Mouse (Mus musculus) layer of hippocampus, postnatal 14 days (tissue): ENCODE measurements at regions not wholly inside any gene's neighbourhood (a gene's known extent, or its start where the extent isn't known, plus 50 kb on each side); places are given as distances from the start of the nearest gene placed in this dataset.

ENCODE experiments used
- DNase-seq, 2 experiments: peaks; one replicate each; pipeline ENCODE4 v3.0.0; 2021 to 2022; ENCODE audit warnings: low spot score in 2 of 2, mixed read lengths in 1 of 2

DNA sequence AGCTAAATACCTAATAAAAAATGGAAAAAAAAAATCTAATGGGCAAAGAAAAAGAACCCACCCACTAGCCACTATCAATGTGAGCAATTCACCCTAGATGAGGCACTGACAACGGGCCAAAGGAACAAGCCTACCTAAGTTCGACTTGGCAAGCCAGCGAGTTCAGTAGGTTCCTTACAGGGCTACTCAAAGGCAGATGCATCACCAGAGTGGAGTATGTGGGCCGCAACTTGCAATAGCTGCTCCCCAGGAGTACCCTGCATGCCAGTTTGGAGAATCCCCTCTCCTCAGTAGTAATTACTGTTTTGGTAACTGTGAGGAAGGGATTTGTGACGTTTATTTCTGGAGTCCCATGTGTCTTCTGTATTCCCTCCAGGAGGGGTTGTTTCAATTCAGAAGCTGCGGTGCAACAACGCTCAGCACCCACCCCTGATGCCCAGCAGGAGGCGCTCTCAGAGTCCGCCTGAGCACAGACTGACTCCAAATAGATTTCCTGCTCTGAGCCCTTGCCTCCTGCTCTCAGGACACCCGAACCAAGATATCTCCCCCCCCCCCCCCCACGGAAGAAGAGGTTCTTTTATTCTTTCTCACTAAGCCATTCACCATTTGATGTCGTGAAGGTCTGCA is 157.3 kb upstream of the Zfp618 start:
- DNase-seq: no peak

DNA sequence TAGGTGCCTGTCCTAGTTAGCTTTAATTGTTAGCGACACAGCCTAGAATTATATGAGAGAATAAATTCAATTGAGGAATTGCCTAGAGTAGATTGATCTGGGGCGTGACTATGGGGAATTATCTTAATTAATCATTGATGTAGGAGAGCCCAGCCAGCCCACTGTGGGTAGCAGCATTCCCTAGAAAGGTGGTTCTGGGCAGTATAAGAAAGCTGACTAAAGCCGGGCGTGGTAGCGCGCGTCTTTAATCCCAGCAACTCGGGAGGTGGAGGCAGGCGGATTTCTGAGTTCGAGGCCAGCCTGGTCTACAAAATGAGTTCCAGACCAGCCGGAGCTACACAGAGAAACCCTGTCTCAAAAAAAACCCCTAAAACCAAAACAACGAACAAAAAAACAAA is 156.8 kb upstream of the Zfp618 start:
- DNase-seq: no peak

DNA sequence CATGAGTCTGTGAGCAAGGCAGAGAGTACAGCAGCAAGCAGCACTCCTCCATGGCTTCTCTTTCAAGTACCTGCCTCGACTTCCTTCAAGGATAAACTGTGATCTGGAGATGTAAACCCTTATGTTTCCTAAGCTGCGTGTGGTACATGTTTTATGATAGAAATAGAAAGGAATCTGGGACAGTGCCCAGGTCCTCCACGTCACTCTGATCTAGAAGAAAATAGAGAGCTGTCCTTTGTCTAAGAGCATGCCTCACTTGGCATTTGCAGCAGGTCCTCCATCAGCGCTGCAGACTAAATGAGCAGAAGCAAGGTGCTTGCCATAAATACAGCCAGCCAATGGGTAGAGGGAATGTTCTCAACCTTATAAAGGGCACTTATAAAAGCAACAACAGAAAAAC is 156.3 kb upstream of the Zfp618 start:
- no peak for DNase-seq

DNA sequence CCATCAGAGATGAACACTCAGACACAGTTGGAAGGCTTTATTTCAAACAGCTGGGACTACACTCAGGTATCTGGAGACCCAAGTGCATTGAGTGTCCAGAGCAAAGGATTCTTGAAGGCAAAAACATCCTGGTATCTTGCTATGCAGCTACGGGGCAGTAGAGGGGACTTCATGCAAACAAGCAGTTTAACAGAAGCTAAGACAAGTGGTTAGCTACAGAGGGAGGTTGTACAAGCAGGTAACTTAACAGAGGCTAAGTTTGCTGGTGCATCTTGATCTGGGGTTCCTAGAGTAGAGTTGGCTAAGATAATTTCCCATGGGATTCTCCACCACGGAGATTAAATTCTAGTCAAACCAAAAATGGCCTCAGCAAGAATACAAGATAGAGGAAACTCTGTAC is 145.5 kb upstream of the Zfp618 start:
- no peak for DNase-seq

DNA sequence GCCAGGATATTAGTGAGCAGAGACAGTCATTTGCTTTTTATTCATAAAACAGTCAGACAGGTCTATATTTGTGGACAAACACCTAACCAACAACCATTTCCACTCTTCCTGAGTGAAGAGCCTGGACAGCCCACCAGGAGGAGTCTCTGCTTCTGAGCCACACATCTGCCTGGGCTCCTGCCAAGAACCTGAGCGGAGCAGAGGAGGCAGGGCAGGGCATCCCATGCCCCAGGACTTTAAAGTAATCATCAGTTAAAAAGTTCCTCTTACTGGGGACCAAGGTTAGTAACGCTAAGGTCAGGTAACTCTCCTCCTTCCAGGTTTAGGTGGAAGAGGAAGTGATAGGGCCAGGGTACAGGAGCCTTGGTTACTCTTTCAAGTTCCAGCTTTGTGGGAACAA is 144.1 kb upstream of the Zfp618 start:
- DNase-seq: no peak

DNA sequence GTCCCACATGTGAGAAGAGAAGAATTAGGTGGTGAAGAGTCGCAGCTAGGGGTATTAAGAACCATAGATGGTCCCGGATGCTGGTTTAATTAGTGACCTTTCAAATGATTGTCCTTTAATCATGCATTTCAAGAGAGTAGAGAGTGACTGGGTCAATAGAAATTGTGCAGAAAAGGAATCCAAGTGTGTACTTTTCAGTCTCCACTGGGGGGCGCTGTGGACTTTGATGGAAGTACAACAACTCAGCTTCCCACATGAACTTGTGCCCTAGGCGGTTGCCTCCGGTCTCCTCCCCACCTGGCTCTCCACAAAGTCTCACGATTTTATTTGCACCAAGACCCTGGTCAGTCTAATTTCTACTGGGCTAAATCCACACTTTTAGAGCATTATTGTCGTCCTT is 142.8 kb upstream of the Zfp618 start:
- peak; percentile 62 to 68 for DNase-seq

DNA sequence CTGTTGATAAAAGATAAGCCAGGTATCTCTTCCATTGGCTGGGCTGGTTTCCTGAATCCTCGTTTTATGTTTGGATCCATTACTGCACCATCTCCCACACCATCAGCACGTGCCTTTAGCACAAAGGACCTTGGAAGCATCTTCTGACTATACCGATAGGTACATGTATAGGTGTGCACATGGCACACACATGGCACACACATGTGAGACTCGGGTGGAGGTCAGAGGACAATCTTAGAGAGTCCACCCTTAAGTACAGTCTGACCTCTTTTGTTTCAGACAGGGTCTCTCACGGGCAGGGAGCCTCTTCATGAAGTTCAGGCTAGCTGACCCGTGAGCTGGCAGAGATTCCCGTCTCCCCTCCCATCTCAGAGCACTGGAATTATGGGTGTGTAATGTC is 142.3 kb upstream of the Zfp618 start:
- no peak for DNase-seq

DNA sequence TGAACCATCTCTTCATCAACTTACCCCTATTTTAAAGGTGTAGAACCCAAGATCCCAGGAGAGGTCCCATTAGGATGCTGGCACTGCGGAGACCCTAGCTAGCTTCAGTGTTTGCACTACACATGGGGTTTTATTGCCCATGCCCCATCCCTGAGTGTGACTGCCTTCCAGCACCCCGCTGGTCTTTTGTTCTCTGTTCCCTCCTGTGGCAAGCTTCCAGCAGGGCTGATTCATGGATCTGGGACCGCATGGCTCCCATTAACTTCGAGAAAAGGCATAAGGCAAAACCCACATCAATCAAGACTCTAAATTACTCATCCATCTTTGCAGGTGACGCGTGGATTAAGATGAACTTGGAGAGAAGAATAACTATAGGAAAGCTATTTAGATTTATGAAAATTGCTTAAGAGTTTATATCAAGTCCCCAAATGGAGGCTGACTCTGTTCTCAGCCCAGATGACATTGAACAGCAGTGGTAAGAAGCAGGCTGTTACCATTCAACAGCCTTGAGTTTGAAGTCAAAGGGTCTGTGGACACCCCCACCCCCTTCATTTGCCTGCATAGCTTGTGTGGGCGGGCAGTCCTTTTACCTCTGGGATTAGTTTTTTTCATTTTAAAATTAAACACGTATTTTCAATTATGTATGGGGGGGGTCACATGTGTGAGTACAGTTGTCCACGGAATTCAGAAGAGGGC is 141.7 kb upstream of the Zfp618 start:
- peak in 1 of 2 experiments; percentile 27 for DNase-seq

DNA sequence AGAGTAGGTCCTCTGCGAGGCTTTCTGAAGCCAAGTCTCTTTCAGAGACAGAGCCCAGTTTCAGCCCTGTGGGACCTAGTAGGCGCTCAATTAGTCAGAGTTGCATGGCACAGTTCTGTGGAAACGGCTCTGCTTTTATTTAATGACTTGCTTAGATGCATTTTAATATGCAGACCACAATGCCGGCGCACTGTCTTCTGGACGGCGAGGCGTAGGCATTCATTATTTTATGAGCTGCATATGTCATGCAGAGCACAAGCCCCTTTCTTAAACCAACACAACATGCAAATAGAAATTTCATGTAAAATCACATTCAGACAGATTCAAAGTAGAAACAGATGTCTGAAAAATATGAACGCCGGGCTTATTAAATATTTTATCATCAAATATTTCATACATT is 140.8 kb upstream of the Zfp618 start:
- no peak for DNase-seq

DNA sequence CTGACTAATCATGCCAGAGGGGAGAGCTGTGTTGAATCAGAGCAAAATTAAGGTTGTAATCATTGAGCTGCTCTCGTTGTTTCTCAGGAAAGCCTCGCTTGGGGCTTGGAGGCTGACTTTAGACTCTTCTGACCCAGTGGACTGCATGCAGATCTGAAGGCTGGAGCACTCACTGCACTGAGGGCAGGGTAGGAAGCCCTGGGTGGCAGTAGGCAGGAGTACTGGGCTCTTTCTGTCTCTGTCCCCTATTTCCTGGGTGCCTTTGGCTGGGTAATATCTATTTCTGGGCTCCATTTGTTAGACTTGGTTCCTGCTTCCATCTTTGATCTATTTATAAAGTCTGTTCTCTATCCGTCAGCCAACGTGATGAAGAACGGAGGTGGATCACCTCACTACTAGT is 140.1 kb upstream of the Zfp618 start:
- DNase-seq: no peak

DNA sequence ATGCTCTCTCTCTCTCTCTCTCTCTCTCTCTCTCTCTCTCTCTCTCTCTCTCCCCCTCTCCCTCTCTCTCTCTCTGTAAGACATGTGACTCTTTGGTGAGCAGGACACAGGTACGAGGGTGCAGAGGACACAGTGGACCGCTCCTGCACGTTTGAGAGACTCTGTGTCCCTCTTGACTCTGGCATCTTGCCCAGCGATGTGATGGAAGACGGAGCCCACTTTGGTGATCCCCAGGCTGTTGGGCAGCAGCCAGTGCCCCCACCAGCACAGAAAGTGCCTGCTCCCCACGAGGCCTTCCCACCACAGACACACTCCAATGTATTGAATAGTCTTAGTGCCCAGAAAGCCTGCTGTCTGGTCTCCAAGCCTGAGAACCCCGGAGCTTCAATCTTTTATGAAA is 136.4 kb upstream of the Zfp618 start:
- no peak for DNase-seq

DNA sequence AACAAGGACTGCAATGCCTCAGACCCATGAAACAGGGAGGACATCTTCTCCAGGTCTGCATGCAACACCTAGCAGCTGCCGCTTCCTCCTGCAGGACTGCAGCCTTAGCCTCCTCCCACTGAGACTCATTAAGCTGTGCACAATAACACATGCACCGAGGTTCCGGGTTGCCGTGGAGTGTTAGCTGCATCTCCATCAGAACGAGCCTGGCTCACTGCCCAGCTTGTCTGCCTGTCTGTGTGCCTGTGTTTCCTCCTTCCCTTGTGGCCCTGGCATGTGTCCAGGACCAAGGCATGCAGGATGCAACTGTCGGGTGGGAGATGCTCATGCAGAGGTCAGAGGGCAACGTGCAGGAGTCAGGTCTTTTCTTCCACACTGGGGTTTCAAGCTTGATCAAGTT is 131.4 kb upstream of the Zfp618 start:
- peak; percentile 12 to 17 for DNase-seq

DNA sequence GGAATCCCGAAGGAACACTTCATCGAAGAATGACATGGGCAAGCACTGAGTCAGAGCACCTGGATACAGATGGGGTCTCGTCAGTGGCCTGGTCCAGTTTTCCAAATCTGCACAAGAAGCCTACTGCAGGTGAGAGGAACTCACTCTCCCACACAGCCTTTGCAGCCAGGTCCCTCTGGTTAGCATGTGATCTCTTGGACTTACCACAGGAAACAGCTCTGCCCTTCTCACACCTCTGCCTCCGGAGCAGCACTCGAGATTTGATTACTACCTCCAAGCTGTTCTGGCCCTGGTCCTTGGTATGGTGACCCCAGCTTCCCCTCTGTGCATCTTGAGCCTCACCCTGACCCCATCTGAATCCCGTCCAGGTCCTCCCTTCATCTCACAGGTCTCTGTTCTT is 128.5 kb upstream of the Zfp618 start:
- DNase-seq: no peak

DNA sequence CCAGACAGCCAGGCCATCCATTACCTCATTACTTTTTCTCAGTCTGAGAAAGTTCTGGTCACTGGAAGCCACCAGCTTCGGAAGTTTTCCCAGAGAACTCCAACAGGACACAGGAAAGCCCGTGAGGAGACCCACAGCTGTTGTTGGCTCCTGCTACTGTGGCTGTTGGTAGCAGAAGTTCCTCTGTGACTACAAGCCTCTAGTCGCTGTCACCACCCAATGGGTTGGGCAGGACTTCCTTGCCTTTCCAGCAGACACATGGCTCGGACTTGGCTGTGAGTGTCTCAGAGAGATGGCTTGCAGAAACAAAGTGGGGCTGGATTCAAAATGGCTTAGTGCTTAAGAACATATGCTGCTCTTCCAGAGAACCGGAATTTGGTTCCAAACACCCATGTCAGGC is 114.8 kb upstream of the Zfp618 start:
- no peak for DNase-seq

DNA sequence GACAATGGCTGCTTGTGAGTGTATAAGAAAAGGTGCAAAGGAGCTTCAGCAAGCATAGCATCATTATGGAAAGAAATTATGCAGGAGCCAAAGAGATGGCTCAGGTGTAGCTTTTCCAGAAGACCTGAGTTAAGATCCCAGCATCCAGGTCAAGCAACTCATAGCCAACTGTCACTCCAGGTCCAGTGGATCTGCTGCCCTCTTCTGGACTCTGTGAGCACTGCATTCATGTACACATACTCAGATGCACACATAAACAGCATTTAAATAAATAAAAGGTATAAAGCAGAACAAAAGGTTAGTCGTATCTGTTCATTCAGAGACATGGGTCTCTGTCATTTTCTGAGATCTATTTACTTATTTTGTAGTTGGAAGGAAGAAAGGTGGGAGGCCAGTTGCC is 112.0 kb upstream of the Zfp618 start:
- DNase-seq: no peak

DNA sequence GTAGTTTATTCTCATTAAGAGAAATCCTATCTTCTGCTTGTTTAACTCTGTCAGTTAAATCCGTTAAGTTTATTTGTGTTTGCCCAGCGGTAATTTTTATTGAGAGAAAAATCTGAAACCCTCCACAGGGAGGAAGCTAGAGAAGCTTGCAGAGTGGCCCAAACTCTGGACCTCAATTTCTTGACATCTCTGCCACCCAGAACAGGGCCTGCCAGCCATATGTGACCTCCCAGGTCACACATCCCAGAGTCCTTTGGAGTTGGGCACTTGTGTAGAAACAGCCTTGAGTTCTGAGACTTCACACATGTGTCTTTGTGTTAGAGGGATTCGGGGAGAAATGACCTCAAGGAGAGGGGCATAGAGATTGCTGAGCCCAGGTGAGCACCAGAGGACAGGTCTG is 109.0 kb upstream of the Zfp618 start:
- DNase-seq: no peak

DNA sequence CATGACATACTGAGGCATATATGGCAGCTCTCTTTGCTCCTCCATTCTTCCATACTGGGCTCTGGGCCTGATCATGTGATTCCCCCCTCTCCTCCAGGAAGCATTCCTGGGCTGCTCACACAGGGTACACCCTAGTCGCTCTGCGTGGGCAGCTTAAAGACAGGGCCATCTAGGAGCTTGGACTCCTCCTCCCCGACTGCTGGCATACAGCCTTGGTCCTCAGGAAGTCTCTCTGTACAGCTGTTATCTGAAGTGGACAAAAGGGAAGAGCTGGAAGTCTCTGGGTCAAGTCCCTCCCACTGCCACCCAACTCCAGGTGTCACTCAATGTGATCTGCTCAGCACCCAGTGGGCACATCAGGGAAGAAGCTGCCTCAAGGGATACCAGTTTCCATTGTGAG is 102.6 kb upstream of the Zfp618 start:
- no peak for DNase-seq

DNA sequence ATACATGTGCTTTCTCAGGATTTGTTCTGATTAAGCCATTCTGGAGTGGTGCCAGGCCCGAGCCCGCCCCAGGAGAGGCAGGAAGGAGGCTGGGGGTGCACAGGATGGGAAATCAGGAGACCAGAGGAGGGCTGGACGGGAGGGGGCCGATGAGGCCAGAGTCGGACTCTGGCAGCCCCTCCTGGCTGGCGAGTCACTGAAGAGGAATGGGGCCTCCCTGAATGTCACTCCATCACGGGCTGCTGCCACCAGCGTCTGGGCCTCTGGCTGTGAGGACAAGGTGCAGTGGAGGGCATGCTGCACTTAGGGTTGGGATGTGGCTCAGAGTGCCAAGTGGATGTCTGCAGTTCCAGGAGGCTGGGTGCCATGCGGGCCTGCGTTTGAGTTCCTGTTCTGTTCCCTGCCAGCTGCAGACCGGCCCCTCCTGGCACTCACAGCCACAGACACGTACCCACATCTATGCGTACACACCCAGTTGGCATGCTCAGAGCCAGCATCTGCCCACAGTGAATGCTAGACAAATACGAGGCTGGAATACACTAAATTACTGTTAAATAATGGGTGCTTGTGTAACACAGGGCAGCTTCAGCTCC is 94.9 kb upstream of the Zfp618 start:
- peak; percentile 33 to 52 for DNase-seq

DNA sequence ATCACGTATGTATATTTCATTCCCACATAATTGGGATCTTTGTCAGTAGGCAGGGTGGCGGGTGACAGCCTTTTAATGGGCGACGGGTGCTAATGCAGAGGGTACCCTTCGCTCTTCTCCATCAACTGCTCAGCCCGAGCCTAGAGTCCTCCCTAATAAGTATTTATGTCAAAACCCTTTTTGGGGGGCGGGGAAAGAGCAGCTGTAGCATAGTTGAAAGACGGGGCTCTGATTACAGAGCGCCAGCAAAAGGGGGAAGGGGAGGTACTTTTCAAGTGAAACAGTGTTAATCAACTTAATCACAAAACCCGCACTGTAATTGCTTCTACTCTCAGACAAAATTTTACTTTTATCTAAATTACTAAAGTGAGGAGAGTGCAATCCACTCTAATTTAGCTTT is 92.8 kb upstream of the Zfp618 start:
- no peak for DNase-seq

DNA sequence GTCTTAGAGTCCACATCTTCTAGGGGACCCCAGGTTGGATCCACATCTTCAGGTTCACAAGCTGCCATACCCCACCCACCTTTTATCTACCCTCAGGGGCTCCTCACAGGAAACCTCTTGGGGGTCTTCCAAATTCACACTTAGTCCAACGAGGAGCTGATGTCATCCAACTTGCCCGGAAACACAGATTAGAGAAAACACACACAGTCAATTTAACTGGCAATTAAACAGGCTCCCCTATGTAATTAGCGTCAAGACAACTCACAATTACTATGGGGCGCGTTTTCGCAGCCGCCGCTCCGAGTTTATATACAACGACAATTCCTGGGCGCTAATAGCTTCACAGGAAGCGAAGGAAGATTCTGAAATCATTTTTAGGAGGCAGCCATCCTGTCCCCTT is 91.4 kb upstream of the Zfp618 start:
- no peak for DNase-seq

DNA sequence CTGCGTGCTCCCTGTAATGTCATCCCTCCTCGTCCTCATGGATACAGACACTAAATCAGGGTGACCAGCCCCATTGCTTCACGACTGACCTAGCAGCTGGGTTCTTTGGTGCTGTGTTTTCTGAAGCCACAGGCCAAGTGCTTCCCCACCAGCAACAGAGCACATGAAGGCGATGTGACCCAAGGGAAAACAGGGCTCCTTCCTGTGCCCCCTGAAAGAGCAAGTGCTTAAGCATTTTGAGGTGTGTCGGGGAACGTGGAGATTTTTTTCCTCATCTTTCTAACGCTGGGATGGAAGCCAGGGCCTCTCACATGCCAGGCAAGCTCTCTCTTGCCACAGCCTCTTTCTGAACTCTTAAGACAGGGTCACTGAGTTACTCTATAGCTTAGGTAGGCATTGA is 87.3 kb upstream of the Zfp618 start:
- DNase-seq: no peak

DNA sequence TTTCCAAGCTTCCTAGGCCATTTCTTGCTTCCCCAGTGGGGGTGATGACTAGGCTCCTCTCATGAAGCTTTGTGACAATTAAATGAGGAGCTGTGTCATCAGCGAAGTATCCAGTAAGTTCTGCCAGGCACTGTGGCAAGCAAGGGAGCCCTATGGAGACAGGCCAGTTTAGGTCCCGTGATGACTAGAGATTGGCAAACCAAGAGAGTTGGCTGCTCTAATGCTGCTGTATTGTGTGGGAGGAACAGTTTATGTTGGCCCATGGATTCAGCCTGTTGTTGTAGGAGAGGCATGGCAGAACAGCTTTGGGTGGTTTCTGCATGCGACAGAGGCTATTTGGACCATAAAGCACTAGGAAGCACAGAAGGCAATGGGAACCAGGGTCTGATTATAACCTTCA is 86.4 kb upstream of the Zfp618 start:
- peak; percentile 36 to 77 for DNase-seq

DNA sequence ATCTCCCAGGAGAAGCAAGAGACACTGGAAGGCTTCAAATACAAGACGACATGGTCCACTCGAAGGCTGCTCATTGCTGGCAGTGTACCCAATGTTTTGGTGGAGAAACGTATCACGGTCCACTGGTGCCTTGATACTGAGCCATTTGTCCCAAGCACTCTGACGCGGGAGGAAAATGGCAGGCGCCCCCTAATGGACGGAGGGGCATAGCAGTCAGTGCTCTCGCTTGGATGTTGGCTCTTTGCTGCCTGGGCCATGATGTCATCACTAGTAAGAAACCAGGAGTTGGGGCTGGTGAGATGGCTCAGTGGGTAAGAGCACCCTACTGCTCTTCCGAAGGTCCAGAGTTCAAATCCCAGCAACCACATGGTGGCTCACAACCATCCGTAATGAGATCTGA is 83.5 kb upstream of the Zfp618 start:
- no peak for DNase-seq
